Mouse (Mus musculus) c-Kit-negative CD71-positive TER-119-positive erythroid progenitor cells, embryonic 14.5 days (primary cell): Measurements from ENCODE around the gene Ankrd6.
A peak's percentile ranks its signal among the peaks of the same experiment; 100 is the strongest.

Experiments used
- DNase-seq: peaks from one replicate; pipeline ENCODE4 v3.0.0-alpha.2; 2013; ENCODE audit warnings: low read depth, low spot score

Ankrd6 gene

GRCm38 (mm10) chr4:32862011-32862750 is 88.5 kb downstream of the Ankrd6 start:
- peak; percentile 56 for DNase-seq

- no peak for DNase-seq
Observed at GRCm38 (mm10) chr4:32860184-32860965, 90.3 kb downstream of the Ankrd6 start.

- no peak for DNase-seq
Observed at GRCm38 (mm10) chr4:32855580-32855979, 95.1 kb downstream of the Ankrd6 start.

GRCm38 (mm10) chr4:32854956-32855355 is 95.7 kb downstream of the Ankrd6 start:
- DNase-seq, result no peak

- no peak for DNase-seq
Observed at GRCm38 (mm10) chr4:32853609-32854188, 96.9 kb downstream of the Ankrd6 start.

- DNase-seq, result no peak
Observed at GRCm38 (mm10) chr4:32852819-32853218, 97.8 kb downstream of the Ankrd6 start.

GRCm38 (mm10) chr4:32852294-32852693 is 98.3 kb downstream of the Ankrd6 start:
- DNase-seq, result no peak

GRCm38 (mm10) chr4:32838401-32838800 is 112.2 kb downstream of the Ankrd6 start:
- no peak for DNase-seq

GRCm38 (mm10) chr4:32836071-32836470 is 114.6 kb downstream of the Ankrd6 start:
- DNase-seq, result no peak

GRCm38 (mm10) chr4:32834541-32834940 is 116.1 kb downstream of the Ankrd6 start:
- DNase-seq, result no peak

- DNase-seq, result no peak
Observed at GRCm38 (mm10) chr4:32833494-32834282, 117.0 kb downstream of the Ankrd6 start.

- DNase-seq, result no peak
Observed at GRCm38 (mm10) chr4:32829316-32829715, 121.3 kb downstream of the Ankrd6 start.

- no peak for DNase-seq
Observed at GRCm38 (mm10) chr4:32828385-32829077, 122.1 kb downstream of the Ankrd6 start.

- DNase-seq, result no peak
Observed at GRCm38 (mm10) chr4:32826925-32827324, 123.7 kb downstream of the Ankrd6 start.

- DNase-seq, result no peak
Observed at GRCm38 (mm10) chr4:32824254-32824653, 126.4 kb downstream of the Ankrd6 start.

- DNase-seq, result no peak
Observed at GRCm38 (mm10) chr4:32820676-32821075, 130.0 kb downstream of the Ankrd6 start.

GRCm38 (mm10) chr4:32817478-32817877 is 133.2 kb downstream of the Ankrd6 start:
- DNase-seq, result no peak

GRCm38 (mm10) chr4:32800577-32801170 is 150.0 kb downstream of the Ankrd6 start:
- DNase-seq, result no peak

GRCm38 (mm10) chr4:32799966-32800576 is 150.6 kb downstream of the Ankrd6 start, which contains the start of gene Lyrm2:
Gene Lyrm2 (plus strand): TSS chr4:32800253.
- peak; percentile 46 for DNase-seq

- DNase-seq, result no peak
Observed at GRCm38 (mm10) chr4:32798976-32799375, 151.7 kb downstream of the Ankrd6 start.
